Mouse (Mus musculus): ENCODE results near the gene Rprml. TPM values are rescaled to one million over a fixed set of nuclear protein-coding genes. Genes with fewer than 3 reads are reported as not detected.

The Rprml gene
- polyA plus RNA-seq, 1 experiment from 2014 or later = not detected

- H3K9me3 ChIP-seq (replicated peaks) = no peaks in the 10 kb centered on the region
- no peaks in the 10 kb centered on the region for H3K27me3 ChIP-seq
- peak within 1 kb of the TSS; percentile 94 for H3K27ac ChIP-seq
- no peaks in the 10 kb centered on the region for H3K36me3 ChIP-seq
- peak within 1 kb of the TSS; percentile 63 for H3K4me2 ChIP-seq (replicated peaks)
- H3K9ac ChIP-seq = peak within 1 kb of the TSS; percentile 89
- WGBS = under 1% methylated on average over 57 of the region's 57 CpGs
- ATAC-seq (ENCODE audit: low FRiP score) = peak; percentile 97
- H3K4me1 ChIP-seq = peaks cover 7% of the 10 kb centered on the region; the same call in 1 of the 2 replicates
- peak within 1 kb of the TSS; percentile 93 for H3K4me3 ChIP-seq
Observed at GRCm38 (mm10) chr11:103697565-103698176, 48.3 kb downstream of the Rprml start, which contains the start of gene Gosr2. Gene Gosr2 (minus strand): TSS chr11:103697898.

- H3K9ac ChIP-seq = peak overlapping the region; percentile 89
- H3K4me3 ChIP-seq = peak overlapping the region; percentile 93
- H3K4me2 ChIP-seq (replicated peaks) = peak overlapping the region; percentile 63
- no peaks in the 10 kb centered on the region for H3K9me3 ChIP-seq (replicated peaks)
- H3K36me3 ChIP-seq = no peaks in the 10 kb centered on the region
- H3K27me3 ChIP-seq = no peaks in the 10 kb centered on the region
- ATAC-seq (ENCODE audit: low FRiP score) = no peak
- H3K4me1 ChIP-seq = peaks cover 7% of the 10 kb centered on the region; the same call in 1 of the 2 replicates
- WGBS = 71% methylated on average over 2 of the region's 2 CpGs
- H3K27ac ChIP-seq = peak overlapping the region; percentile 94
Observed at GRCm38 (mm10) chr11:103698226-103698625, 48.9 kb downstream of the Rprml start.

Other genes with a start within 250 kb of the Rprml start
- 11.5 and 12.1 TPM in 2 replicates for gene Plekhm1, start 236.9 kb upstream of the Rprml start, polyA plus RNA-seq (2016; fragmentation: Nextera tagmentation; extraction: Ambion mirVana)
- gene Lrrc37a, start 145.0 kb upstream of the Rprml start, polyA plus RNA-seq (2016; fragmentation: Nextera tagmentation; extraction: Ambion mirVana) = not detected in 2 replicates
- not detected in 2 replicates for gene Gm884, start 28.4 kb upstream of the Rprml start, polyA plus RNA-seq (2016; fragmentation: Nextera tagmentation; extraction: Ambion mirVana)
- gene Lyzl6, start 10.7 kb upstream of the Rprml start, polyA plus RNA-seq (2016; fragmentation: Nextera tagmentation; extraction: Ambion mirVana) = not detected in 2 replicates
- 97.2 and 98.7 TPM in 2 replicates for gene Gosr2, start 48.3 kb downstream of the Rprml start, polyA plus RNA-seq (2016; fragmentation: Nextera tagmentation; extraction: Ambion mirVana)
- gene Wnt9b, start 100.3 kb downstream of the Rprml start, polyA plus RNA-seq (2016; fragmentation: Nextera tagmentation; extraction: Ambion mirVana) = 0.77 and 0.88 TPM in 2 replicates
- 8.0 and 8.7 TPM in 2 replicates for gene Wnt3, start 124.6 kb downstream of the Rprml start, polyA plus RNA-seq (2016; fragmentation: Nextera tagmentation; extraction: Ambion mirVana)

Data from hindbrain, embryonic 12.5 days (tissue).